Mouse (Mus musculus) layer of hippocampus, adult 18-20 months (tissue): ENCODE results near the gene Nr1h3. TPM values are rescaled to one million over a fixed set of nuclear protein-coding genes. Genes with fewer than 3 reads are reported as not detected.

Experiments used
- DNase-seq, 2 experiments: peaks; one replicate each; pipeline ENCODE4 v3.0.0; 2022; ENCODE audit warnings: low spot score in 2 of 2
- long read RNA-seq: library from polyadenylated mRNA; stranded (forward); transcript quantifications from one replicate; pipeline ENCODE4 v2.0.0, GENCODE M21; 2021
- total RNA-seq, 2 experiments: library from RNA; stranded (reverse); gene quantifications; 2 replicates each; pipeline ENCODE4 v1.2.3; 2021

Gene Nr1h3
- total RNA-seq = 1 to 10 TPM; 3.9 to 4.3 TPM
- long read RNA-seq, partial matches to known transcripts = 1 of 6 reads
- long read RNA-seq, other reads (novel, unspliced or antisense) = 2 of 6 reads

DNA sequence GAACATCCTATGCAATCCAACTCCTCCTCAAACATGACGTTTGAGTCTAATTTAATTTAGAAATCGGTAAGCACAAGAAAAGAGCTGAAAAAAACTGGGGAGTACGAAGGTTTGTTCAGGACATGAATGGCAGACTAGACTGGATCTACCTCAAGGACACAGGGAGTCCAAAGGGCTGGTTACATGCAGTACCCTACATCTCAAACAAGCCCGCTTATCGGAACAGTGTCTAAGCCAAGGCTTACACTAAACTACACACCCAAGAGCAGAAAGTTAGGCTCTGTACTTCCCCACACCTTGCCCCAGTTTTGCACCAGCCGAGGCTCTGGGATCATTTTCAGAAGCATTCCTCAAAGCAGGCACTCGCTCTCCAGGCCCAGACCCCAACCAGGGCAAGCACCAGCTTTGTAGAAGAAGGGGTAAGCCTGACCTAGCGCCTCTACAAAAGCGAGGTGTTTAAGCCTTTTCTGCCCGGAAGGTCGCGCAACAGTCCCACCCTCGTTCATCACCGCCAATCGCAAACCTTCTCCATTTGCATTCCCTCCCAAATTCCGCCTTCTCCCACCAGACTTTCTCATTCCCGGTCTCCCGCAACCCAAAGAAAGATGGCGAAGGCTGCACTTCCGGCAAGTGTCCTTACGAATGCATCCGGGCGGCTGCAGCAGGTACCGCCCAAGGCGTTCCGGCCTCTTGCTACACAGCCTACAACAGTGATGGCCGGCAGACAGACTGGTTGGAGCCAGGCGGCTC lies at the start of gene Nr1h3, which contains the start of gene Acp2:
Nr1h3 (minus strand) TSS at position 613 of the 750 bp plus-strand sequence.
Acp2 (plus strand) TSS at position 664 of the 750 bp plus-strand sequence.
- DNase-seq = peak; percentile 96 to 97

- DNase-seq = no peak
Measured at GRCm38 (mm10) chr2:91252001-91252400, 49.4 kb upstream of the Nr1h3 start.

DNA sequence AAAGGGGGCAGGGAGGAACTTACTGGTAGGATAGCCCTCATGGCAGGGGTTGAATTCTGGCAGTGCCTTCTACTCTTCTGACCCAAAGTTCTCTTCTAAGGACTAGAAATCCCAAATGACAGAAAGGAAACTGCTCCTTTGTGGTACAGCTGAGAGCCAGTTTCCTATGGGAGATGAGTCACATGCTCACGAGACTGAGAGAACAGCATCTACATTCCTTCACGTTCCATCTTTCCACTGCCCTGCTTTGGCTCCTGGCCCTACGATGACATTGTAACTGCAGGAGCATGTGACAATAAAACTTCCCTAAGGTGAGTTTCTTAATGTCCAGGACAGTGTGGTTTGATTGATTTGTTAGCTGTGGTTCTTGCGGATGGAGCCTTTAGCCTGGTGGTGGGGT lies 45.7 kb upstream of the Nr1h3 start:
- DNase-seq = no peak

- DNase-seq = no peak
Measured at GRCm38 (mm10) chr2:91244557-91245228, 42.1 kb upstream of the Nr1h3 start.

DNA sequence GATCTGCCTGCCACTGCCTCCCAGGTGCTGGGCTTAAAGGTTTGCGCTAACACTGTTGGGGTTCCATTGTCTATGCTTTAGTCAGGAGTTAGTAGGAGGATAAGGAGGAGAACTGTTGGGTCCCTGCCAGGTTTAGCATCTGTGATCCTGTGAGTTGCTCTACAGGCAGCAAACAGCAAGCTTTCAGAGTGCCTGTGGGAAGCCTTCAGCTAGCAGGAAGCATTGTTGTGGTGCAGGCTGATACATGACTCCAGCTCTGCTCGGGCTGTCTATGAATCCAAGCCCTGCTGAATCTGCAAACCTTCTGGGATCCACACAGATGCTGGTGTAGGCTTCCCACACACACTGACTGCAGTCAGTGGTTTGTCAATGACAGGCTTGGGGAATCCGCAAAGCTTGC lies 40.8 kb upstream of the Nr1h3 start:
- DNase-seq = peak; percentile 80 to 90

GRCm38 (mm10) chr2:91242547-91242946 lies 39.9 kb upstream of the Nr1h3 start:
- DNase-seq = no peak

GRCm38 (mm10) chr2:91237511-91238080 lies 35.0 kb upstream of the Nr1h3 start:
- DNase-seq = peak in 1 of 2 experiments; percentile 22

DNA sequence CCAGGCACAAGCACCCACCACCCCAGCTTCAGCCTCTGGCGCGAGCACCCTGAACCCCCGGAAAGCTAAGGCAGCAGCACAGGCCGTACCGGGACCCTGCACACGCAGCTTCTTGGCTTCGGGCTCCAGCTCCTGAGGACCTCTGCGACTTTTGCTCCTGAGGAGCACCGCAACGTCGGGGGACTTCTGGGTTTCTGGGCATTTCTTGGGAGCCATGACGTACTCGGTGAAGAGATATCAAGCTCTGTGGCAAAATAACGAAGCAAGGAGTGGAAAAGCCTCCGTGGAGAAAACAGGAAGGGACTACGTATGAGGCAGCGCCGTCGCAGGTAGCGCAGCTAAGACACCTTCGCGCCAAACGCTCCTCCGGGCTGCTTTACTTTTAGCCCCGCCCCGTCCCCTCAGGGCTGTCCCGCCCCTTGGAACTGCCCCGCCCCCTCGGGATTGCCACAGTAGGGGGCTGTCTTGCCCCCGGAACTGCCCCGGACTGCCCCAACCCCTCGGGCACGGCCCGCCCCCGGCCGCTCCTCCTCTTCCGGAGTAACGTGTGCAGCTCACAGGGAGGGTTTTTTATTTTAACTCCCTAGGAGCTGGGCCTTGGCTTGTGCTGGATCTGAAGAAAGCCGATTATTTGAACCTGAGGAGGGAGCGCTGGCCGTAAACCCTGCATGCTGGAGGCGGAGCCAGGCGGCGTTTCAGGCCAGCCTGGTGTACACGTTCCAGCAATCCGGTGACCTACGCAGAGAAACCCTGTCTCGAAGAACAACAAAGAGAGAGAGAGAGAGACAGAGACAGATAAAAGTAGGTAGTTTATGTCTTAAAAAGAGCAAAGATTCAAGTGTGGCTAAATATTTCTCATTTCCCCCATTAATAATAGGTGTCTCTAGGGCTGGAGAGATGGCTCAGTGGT lies 34.2 kb upstream of the Nr1h3 start, which contains the start of gene Ddb2:
Ddb2 (minus strand) TSS at position 382 of the 910 bp plus-strand sequence.
- DNase-seq = peak; percentile 84 to 88

DNA sequence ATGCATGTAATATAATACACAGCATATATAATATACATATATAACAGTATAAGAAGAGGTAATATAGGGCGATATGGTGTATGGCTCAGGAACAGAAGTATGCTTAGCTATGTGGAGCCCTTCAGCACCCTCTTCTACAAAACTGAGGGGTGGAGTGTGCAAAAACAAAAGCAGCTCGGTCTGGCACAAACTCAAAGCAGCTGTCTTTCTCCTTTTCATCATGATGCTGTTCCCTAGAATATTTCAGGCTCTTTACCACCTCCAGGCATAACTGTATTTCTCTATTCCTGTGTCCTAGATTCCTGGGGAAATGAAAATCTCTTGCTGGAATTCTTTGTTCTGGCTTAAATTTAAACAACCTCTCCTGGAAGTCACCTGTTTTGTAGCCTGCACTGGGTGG lies 27.1 kb upstream of the Nr1h3 start:
- peak in 1 of 2 experiments; percentile 44 for DNase-seq

GRCm38 (mm10) chr2:91223614-91224013 lies 21.0 kb upstream of the Nr1h3 start:
- DNase-seq = no peak

DNA sequence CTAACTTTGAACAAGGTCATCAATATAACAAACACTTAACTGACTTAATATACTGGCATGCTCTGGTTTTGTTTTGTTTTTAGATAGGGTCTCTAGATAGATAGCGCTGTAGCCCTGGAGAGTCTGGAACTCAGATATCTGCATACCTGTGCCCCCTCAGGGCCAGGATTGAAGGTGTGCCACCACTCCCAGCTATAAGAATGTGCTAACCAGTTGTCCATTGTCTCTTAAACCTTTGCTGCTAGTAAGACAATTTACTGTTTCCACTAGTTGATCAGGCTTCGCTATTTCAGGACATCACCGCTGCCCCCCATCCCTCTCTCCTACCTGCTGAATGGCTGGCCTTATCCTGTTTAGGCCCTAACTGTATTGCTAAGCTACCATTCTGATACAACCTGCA lies 17.9 kb upstream of the Nr1h3 start:
- no peak for DNase-seq

GRCm38 (mm10) chr2:91217032-91217431 lies 14.4 kb upstream of the Nr1h3 start:
- no peak for DNase-seq

- no peak for DNase-seq
Measured at GRCm38 (mm10) chr2:91213311-91213710, 10.7 kb upstream of the Nr1h3 start.

GRCm38 (mm10) chr2:91206254-91206775 lies 3.7 kb upstream of the Nr1h3 start:
- DNase-seq = no peak

- no peak for DNase-seq
Measured at GRCm38 (mm10) chr2:91202972-91203656, 480 bp upstream of the Nr1h3 start.

GRCm38 (mm10) chr2:91198888-91199287 lies 3.7 kb downstream of the Nr1h3 start:
- no peak for DNase-seq

DNA sequence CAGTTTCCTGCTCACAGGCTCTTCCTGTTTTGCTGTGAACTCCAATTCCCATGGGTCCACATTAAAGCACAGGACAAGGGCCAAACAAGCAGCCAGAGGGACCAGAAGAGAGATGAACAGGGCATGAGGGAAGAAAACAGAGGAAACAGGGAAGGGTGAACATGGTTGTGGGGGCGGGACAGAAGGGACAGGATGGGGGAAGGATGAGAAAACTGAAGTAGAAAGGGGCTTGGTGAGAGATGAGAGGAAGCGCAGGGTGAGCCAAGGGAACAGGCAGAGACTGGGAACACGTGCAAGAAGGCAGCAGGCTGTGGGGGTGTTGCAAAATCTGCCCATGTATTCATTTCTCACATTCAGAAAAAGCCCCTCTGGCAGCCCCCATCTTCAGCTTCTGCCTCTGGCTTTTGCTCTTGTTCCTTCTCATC lies 6.0 kb downstream of the Nr1h3 start:
- DNase-seq = peak; percentile 54 to 81

DNA sequence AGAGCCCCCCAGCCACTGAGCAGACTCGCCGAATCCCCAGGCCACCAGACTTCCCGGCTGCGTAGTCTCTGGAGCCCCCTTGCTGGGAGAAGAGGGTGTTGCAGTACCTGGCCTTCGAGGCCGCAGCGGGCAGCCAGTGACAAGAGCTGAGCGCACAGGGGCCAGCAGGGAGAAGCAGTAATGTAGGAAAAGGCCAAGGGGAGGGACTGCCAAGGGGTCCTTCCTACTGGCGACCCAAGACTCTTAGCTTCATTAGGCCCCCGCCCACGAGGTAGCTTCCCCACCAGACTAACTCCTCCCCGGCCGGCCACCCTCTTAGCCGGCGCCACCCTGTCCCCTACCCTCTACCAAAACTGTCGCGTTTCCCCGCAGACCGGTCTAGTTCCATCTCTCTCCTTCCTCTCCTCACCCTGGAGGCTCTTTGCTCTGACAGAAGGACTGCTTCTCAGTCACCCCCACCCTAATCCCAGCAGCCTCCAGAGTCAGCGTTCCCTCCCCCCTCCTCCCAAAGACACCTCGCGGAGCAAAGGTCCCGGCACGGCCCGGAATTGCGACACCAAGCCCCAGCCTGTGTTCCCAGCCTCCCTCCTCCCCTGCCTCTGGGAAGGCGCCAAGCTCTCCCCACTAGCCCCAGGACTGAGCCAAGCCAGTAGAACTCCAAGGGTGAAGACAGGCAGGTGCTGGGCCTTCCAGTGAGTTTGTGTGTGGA lies 7.9 kb downstream of the Nr1h3 start:
- DNase-seq = peak in 1 of 2 experiments; percentile 45

GRCm38 (mm10) chr2:91190501-91190900 lies 12.1 kb downstream of the Nr1h3 start:
- DNase-seq = no peak
